Mouse (Mus musculus): Measurements from ENCODE around the gene Lrp2. TPM values are rescaled to one million over a fixed set of nuclear protein-coding genes. Genes with fewer than 3 reads are reported as not detected.

The Lrp2 gene
- total and polyA plus RNA-seq, 3 experiments, result under 0.01 to 0.07 (median 0.01) TPM

- Histone ChIP-seq H3K4me1 (ENCODE audit: control insufficient read depth in 1 of 2, insufficient read depth in 2 of 2) (no peaks in the 10 kb centered on the region), H3K4me3 (replicated peaks in 1 of 3; ENCODE audit: low read depth in 2 of 3, low read length in 2 of 3, poor library complexity in 1 of 3) (no peak overlapping the region), H3K9me3 (replicated peaks; ENCODE audit: low read length) (no peaks in the 10 kb centered on the region), H3K9ac (ENCODE audit: insufficient read depth, low read depth) (no peak overlapping the region), H3K79me2 (replicated peaks; ENCODE audit: control insufficient read depth, extremely low read depth, insufficient read depth, poor library complexity, severe bottlenecking) (no peaks in the 10 kb centered on the region), H3K4me2 (ENCODE audit: insufficient read depth, low read depth, poor library complexity, severe bottlenecking) (no peak overlapping the region), H3K27ac (ENCODE audit: insufficient read depth, low read depth) (no peak overlapping the region), H3K27me3 (replicated peaks) (no peaks in the 10 kb centered on the region), H3K36me3 (replicated peaks in 1 of 2; ENCODE audit: control insufficient read depth in 1 of 2, insufficient read depth in 1 of 2, low read length in 1 of 2) (no peaks in the 10 kb centered on the region)
- no peak for TF ChIP-seq JUND (conservative IDR thresholded peaks at IDR 0.05; ENCODE audit: low read depth, low read length)
- TF ChIP-seq CTCF (conservative IDR thresholded peaks at IDR 0.05 in 1 of 2, IDR thresholded peaks at IDR 0.05 in 1 of 2; ENCODE audit: low read depth in 2 of 2, low read length in 2 of 2), result no peak
- TF ChIP-seq MEF2A (IDR thresholded peaks at IDR 0.05; ENCODE audit: borderline replicate concordance, low read depth, low read length), result no peak
- no peak for TF ChIP-seq ZNF384 (IDR thresholded peaks at IDR 0.05; ENCODE audit: low read depth, low read length)
- TF ChIP-seq UBTF (IDR thresholded peaks at IDR 0.05; ENCODE audit: low read depth, low read length), result no peak
- TF ChIP-seq EP300 (IDR thresholded peaks at IDR 0.05; ENCODE audit: low read length), result no peak
- no peak for TF ChIP-seq MYC (IDR thresholded peaks at IDR 0.05; ENCODE audit: low read depth, low read length)
- TF ChIP-seq JUN (IDR thresholded peaks at IDR 0.05; ENCODE audit: insufficient read depth, low read depth, low read length), result no peak
- TF ChIP-seq SIN3A (IDR thresholded peaks at IDR 0.05; ENCODE audit: low read length), result no peak
- TF ChIP-seq CHD2 (IDR thresholded peaks at IDR 0.05; ENCODE audit: low read length), result no peak
- TF ChIP-seq TBP (conservative IDR thresholded peaks at IDR 0.05; ENCODE audit: low read depth, low read length), result no peak
- TF ChIP-seq TCF12 (IDR thresholded peaks at IDR 0.05; ENCODE audit: low read depth, low read length), result no peak
- DNase-seq (ENCODE audit: extremely low read depth), result no peak
- in situ Hi-C loops (cut with MboI; ENCODE audit: low pct_ligation_motif_present, low pct_unique_long_range_greater_than_20kb, low sequenced_read_pairs), result no loop called here
- dilution Hi-C loops (cut with MboI; ENCODE audit: extremely low pct_ligation_motif_present, extremely low pct_unique_long_range_greater_than_20kb, low sequenced_read_pairs), result no loop called here
Observed at GRCm38 (mm10) chr2:69396760-69397435, 189.0 kb downstream of the Lrp2 start.

GRCm38 (mm10) chr2:69395597-69396248 lies 190.1 kb downstream of the Lrp2 start:
- H3K27ac ChIP-seq (ENCODE audit: insufficient read depth, low read depth), result no peak overlapping the region
- no peak overlapping the region for H3K4me2 ChIP-seq (ENCODE audit: insufficient read depth, low read depth, poor library complexity, severe bottlenecking)
- H3K79me2 ChIP-seq (replicated peaks; ENCODE audit: control insufficient read depth, extremely low read depth, insufficient read depth, poor library complexity, severe bottlenecking), result no peaks in the 10 kb centered on the region
- no peak for TF ChIP-seq NELFE (IDR thresholded peaks at IDR 0.05; ENCODE audit: low read depth, low read length)
- no peak for TF ChIP-seq CTCF (conservative IDR thresholded peaks at IDR 0.05 in 1 of 2, IDR thresholded peaks at IDR 0.05 in 1 of 2; ENCODE audit: low read depth in 2 of 2, low read length in 2 of 2)
- TF ChIP-seq TBP (conservative IDR thresholded peaks at IDR 0.05; ENCODE audit: low read depth, low read length), result no peak
- TF ChIP-seq E2F4 (IDR thresholded peaks at IDR 0.05; ENCODE audit: insufficient replicate concordance, low read depth, low read length), result no peak
- no peak for TF ChIP-seq SMC3 (IDR thresholded peaks at IDR 0.05; ENCODE audit: low read depth, low read length)
- H3K9ac ChIP-seq (ENCODE audit: insufficient read depth, low read depth), result no peak overlapping the region
- H3K4me1 ChIP-seq (ENCODE audit: control insufficient read depth in 1 of 2, insufficient read depth in 2 of 2), result no peaks in the 10 kb centered on the region
- H3K27me3 ChIP-seq (replicated peaks), result no peaks in the 10 kb centered on the region
- no peaks in the 10 kb centered on the region for H3K9me3 ChIP-seq (replicated peaks; ENCODE audit: low read length)
- dilution Hi-C loops (cut with MboI; ENCODE audit: extremely low pct_ligation_motif_present, extremely low pct_unique_long_range_greater_than_20kb, low sequenced_read_pairs), result no loop called here
- H3K36me3 ChIP-seq (replicated peaks in 1 of 2; ENCODE audit: control insufficient read depth in 1 of 2, insufficient read depth in 1 of 2, low read length in 1 of 2), result no peaks in the 10 kb centered on the region
- in situ Hi-C loops (cut with MboI; ENCODE audit: low pct_ligation_motif_present, low pct_unique_long_range_greater_than_20kb, low sequenced_read_pairs), result no loop called here
- no peak for DNase-seq (ENCODE audit: extremely low read depth)
- no peak overlapping the region for H3K4me3 ChIP-seq (replicated peaks in 1 of 3; ENCODE audit: low read depth in 2 of 3, low read length in 2 of 3, poor library complexity in 1 of 3)
